Mouse (Mus musculus) lung, adult 18-20 months (tissue): ENCODE measurements around the gene Olfr1029.
"Not testable (repeated sequence)": the region's sequence is repeated elsewhere in the genome, so short reads cannot be mapped to it uniquely, and the experiment has no call there.

Experiments used
- DNase-seq, 2 experiments: peaks; one replicate each; pipeline ENCODE4 v3.0.0; 2022; ENCODE audit warnings: mixed read lengths in 2 of 2

Gene Olfr1029

GRCm38 (mm10) chr2:85973595-85973994 is at the start of gene Olfr1029:
Gene Olfr1029 (plus strand): TSS chr2:85973895.
- DNase-seq: no peak

GRCm38 (mm10) chr2:85950137-85950536 is 23.6 kb upstream of the Olfr1029 start, which contains the start of gene Olfr1028:
Gene Olfr1028 (plus strand): TSS chr2:85950437.
- DNase-seq: no peak

GRCm38 (mm10) chr2:85978976-85979375 is 5.3 kb downstream of the Olfr1029 start, which contains the start of gene Olfr1030:
Gene Olfr1030 (plus strand): TSS chr2:85979276.
- no peak for DNase-seq

DNA sequence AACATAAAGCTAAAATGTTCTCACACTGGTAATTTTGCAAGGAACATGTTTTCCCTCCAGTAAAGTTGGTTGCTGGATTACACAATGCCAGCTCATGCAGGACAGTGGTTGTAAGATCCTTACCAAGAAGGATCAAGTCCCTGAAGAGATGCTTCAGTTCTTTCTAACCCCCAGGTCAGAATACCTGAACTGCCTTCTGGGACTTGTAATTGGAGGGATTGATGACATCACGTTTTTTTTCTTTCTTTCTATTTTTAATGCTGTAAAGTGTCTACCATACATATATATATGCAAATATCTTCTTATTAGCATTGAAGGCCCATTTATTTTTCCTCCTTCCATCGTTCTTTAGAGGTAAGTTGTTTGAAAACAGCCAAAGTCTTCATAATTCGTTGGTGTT is 16.3 kb downstream of the Olfr1029 start, which contains the start of gene Olfr1031:
Olfr1031 (plus strand) TSS at position 301 of the 400 bp plus-strand sequence.
- no peak for DNase-seq

GRCm38 (mm10) chr2:86005240-86005639 is 31.5 kb downstream of the Olfr1029 start, which contains the start of gene Olfr1032:
Gene Olfr1032 (plus strand): TSS chr2:86005540.
- DNase-seq: no peak

DNA sequence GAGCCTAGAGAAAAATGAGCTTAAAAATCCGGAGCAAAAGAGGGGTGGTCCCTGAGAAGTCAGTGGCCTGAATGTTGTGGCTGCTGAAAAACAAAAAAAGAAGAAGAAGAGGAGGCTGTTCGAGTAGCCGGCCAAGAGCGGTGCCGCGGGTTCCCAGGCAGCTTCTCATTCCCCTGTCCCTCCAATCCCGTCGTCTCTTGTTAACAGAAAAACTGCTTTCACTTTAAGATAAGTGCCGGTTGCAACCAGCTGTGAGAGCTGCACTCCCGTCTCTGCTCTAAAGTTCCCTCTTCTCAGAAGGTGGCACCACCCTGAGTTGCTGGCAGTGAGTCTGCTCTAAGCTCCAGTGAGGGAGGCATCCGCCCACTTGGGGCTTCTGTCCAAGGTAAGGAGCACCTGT is 46.7 kb downstream of the Olfr1029 start, which contains the start of gene Olfr1033:
Olfr1033 (plus strand) TSS at position 228 of the 400 bp plus-strand sequence.
- peak in 1 of 2 experiments; percentile 2 for DNase-seq

- DNase-seq: not testable (repeated sequence)
These were observed 47.8 kb downstream of the Olfr1029 start for GRCm38 (mm10) chr2:86021518-86021917.
